Mouse (Mus musculus) spleen, adult 2 months (tissue): ENCODE measurements around the gene Emg1.

Experiments used
- CTCF ChIP-seq: fragments of 200-500 bp; IDR thresholded peaks from 2 replicates; pipeline ENCODE4 v1.5.1; 2011; ENCODE audit warnings: mild to moderate bottlenecking, inconsistent platforms; ENCODE audit not compliant: insufficient read depth, insufficient read length, insufficient replicate concordance; ENCODE audit errors: extremely low read depth
- POLR2A ChIP-seq: fragments of 200-500 bp; IDR thresholded peaks from 2 replicates; pipeline ENCODE4 v1.6.1; 2011; ENCODE audit warnings: low read depth, low read length, inconsistent platforms

DNA sequence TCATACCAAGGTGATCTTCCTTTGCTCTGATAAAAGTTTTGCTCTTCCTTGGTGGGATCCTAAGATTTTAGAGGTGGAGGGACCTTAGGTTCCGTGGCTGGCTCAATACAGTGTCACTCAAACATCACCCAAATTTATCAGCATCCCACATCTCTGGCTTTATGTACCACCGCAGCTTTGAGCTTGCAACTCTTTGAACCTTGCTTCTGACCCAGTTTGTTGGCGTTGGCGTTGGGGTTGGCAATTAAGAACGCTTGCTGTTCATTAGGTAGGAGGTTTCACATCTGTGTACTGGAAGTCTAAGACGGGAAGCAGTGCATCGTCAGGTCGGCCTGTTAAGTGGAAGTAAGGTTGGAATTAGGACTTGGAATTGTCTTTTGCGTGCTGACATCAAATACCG is 47.0 kb downstream of the Emg1 start:
- TF ChIP-seq POLR2A (no peak), CTCF (no peak)
